Mouse (Mus musculus) embryo, embryonic 11.5 days (tissue): ENCODE data around the gene Gsc2.

Source experiments
- DNase-seq: peaks from one replicate; pipeline ENCODE4 v3.0.0-alpha.2; 2012; ENCODE audit warnings: low read depth, low spot score

Gsc2 gene

DNA sequence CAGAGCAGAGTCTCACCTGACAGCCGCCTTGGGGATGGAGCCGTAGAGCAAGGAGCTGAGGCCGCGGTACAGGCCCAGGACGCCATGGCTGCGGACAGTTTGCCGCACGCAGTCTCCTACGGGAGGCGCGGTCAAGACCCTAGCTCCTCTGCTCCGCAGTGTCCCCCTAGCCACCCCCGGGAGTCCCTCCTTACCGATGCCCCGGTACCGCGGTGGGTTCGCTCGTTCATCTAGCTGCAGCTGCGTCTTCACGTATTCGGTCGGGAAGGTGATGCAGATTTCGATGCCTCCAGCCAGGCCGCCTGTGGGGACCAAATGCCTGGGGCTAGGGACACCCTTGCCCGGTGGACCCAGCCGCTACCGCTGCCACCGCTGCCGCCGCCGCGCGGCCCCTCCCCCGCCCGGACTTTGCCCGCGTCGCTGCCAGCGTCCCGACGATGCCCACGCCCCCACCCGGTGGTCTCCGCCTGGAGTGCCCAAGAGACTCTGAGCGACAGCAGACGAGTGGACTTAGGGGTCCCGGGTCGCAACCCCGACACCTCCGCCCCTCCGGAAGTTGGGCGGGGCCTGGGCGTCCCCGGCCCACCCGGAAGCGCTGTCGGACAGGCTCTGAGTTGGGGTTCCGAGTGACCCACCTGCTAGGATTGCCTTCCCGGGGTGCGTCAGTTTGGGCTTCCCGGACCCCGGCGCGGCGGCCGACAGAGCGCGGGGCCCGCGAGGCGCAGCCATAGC lies 12.7 kb upstream of the Gsc2 start:
- no peak for DNase-seq

DNA sequence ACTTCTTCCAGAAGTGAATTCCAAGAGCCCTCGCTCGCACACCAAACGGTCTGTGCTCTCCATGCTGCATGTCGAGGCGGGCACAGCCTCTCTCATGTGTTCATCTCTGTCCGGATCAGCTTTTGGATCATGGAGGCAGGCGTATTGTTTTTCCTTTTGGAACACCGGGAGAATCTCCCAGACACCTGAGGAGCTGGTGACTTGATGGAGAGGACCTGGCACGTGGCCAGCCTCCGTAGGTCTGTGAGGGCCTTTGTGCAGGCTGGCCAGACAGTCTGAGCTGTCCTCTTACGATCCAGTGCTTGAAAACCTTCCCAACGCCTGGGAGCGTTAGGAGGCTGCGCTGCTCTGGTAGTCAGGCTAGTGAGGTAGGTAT lies 7.3 kb upstream of the Gsc2 start:
- no peak for DNase-seq

DNA sequence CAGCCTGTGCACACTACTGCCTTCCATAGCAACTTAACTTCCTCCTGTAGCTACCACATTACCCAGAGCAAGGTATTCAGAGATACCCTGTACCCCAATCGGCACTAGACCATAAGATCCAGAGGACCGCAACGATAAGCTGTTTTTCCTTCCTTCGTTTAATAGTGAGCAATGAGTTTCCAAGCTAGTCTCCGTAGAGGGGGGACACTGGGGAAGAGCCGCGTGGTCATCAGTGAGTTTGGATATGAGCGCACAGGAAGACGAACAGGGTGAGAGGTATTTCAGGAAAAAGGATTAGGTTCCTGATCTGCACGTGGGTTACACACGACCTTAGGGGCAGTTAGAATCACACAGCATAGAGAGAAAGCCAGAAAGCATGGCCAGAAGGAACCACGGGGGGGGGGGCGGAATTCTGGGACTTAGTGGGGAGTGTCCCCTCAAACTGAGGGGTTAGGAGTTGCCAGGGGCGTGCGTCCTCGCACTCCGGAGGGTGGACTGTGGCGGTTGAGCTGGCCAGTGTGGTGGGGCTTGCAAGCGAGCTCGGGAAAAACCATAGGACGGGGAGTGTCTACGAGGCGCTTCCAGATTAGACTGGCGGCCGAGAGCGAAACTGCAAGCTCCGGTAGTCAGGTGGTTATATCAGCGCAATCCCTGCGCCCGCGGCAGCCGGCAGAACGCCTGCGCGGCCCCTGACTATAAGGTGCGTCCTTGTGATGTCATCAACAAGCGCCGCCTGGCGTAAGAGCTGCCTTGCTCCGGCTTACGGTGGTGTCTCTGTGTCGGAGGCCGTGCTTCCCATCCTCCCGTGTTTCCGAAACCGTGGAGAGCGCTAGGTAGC lies 6.7 kb upstream of the Gsc2 start:
- DNase-seq, result peak; percentile 96

DNA sequence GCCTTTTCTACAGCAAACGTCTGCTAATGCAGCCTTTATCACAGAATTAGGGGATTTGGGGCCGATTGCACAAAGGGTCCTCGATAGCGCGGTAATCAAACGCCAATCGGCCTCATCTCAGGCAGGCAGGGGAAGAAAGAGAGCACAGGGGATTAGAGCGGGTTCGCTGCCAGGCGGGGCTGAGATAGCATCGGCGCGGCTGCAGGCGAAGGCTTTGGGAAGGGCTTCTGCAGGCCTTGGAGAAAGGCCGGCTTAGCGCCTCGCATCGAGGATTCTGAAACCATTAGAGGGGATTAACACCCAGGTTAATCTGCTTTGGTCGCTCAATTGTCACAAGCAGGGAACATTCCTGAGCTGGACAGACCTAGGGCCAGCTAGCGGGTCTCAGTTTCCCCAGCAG lies 5.7 kb upstream of the Gsc2 start:
- no peak for DNase-seq

DNA sequence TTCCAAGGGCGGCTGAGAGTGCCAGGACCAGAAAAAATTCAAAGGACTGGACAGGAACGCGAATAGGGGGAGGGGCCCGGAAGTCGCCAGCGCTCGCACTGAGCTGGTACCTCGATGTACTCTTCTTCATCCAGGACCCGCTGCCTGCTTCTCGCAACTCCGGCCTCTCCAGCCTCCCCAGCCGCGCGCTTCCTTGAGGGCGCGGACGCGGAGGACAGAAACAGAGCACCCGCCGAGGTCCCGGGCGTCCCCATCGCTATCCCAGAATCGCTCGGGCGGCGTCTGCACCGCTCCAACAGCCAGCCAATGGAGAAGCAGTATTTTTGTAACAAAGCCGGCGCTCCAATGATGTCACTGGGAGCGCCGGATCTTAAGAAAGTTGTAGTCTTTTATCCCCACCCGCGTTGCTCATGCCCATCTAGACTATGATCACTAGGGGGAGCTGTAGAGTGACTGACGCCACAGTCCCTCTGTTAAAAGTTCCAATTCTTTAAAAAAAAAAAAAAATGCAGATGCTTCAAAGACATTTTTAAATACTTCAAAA lies 3.7 kb downstream of the Gsc2 start, which contains the start of gene Ess2:
Gene Ess2 (minus strand): TSS at position 297 of the 544 bp plus-strand sequence.
- peak; percentile 92 for DNase-seq

DNA sequence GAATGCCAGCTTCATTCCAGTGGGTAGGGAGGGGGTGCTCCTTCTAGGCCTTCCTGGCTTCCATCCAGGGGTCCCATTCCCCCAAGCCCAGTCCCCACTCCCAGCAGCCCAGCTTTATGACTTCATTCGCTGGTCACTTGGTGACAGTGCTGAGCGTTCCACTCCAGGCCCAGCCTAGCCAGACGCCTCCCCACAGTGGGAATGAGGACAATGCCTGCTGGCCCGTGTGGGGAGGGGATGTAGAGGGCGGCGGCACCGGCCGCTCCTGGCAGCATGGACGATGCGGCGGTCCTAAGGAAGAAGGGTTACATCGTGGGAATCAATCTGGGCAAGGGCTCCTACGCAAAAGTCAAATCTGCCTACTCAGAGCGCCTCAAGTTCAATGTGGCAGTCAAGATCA lies 16.4 kb downstream of the Gsc2 start, which contains the start of the genes Dgcr2 and Tssk2:
Gene Dgcr2 (minus strand): TSS at position 101 of the 400 bp plus-strand sequence.
Gene Tssk2 (plus strand): TSS at position 176 of the 400 bp plus-strand sequence.
- DNase-seq, result no peak

DNA sequence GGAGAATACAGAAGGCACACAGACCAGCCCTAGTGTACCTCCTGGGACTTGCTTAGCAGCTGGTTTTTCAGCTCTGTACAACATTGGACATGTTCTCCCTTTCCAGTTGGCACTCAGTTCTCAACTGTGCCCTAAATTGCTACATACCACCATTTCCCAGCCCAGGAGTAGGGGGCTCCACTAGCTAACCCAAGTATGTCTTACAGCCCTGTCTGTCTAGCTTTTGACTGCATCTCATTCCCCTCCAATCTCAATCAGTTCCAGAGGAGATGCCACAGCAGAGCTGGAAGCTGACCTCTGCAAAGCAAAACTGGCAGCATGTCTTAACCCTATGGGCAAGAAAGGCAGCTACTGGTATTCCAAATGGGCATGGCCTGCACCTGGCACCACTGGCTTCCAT lies 18.8 kb downstream of the Gsc2 start:
- no peak for DNase-seq

DNA sequence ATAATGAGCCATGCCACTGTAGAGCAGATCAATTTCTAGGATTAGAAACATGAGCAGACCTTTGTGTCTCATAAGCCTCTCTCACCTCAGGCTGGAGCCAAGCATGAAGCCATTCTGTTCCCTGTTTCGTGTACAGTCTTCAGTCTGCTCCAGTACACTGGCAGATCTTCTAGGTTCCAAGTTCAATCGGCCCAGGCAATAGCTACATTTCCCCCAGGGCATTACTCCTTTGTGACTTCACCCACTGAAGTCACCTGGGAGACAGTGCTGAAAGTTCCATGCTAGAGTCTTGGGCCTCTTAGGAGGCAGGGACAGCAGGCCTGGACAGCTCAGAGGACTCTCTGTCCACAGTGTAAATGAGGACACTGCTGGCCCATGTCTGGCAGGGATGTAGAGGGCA lies 20.9 kb downstream of the Gsc2 start, which contains the start of gene Tssk1:
Gene Tssk1 (plus strand): TSS at position 301 of the 400 bp plus-strand sequence.
- DNase-seq, result no peak

DNA sequence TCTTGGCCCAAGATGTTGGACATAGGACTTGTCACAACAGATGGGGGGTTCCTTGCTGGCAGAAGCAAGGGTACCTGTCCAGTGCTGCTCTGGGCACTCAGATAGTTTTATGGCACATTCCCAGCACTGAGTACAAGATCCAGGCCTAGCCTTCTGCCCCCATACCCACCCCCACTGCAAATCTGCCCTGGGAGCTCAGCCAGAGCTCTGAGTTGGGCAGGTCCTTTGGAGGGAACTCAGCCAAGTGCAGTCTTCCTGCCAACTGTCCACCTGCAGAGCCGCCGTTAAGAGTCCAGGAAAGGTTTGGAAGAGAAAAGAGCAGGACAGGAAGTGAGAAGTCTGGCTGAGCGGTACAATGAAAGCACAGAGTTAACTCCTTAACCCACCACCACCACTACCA lies 22.3 kb downstream of the Gsc2 start:
- DNase-seq, result no peak

DNA sequence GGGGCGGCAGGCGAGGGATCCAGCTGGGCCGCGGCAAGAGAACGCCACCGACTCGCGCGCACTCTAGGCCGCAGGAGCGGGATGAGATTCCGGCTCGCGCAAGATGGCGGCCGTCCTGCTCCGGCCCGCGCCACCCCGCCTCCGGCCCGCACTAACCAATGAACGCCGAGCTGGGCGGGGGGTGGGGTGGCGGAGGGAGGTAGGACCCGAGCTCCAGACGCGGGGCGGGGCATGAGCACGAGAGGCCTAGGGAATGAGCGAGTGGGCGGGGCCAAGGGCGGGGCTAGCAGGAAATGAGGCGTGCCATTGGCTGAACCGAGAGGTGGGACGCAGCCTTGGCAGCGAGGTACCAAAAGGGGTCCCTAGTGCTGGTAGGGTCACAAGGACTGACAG lies 23.3 kb downstream of the Gsc2 start, which contains the start of gene Gm20518:
Gene Gm20518 (minus strand): TSS at position 105 of the 393 bp plus-strand sequence.
- DNase-seq, result peak; percentile 99

DNA sequence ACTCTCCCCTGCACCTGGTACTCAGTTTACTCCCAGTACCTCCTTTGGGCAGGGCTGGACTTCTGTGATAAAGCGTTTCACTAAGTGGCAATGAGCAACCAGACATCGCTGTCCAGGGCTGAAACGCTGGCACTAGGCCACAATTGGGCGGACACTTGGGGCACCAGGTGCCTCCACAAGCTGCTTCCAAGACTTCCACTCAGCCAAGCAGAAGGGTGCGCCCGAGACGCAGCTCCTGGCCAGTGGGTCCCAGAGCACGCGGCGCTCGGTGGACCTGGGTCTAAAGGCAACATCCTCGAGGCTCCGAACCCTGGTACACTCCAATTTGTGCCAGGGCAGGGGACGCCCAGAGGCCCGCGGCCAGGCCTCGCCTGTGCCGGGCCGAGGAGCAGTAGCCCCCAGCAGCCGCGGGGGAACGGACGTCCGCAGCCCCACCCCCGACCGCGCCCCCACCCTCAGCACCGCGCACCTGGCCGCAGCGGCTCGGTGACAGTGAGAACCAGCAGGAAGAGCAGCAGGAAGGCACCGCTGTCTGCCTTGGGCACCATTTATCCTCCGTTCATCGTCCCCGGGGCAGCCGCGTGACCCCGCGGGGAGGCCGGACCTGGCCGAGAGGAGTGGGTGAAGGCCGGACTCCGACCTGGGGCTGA lies 23.8 kb downstream of the Gsc2 start:
- DNase-seq, result peak; percentile 35

DNA sequence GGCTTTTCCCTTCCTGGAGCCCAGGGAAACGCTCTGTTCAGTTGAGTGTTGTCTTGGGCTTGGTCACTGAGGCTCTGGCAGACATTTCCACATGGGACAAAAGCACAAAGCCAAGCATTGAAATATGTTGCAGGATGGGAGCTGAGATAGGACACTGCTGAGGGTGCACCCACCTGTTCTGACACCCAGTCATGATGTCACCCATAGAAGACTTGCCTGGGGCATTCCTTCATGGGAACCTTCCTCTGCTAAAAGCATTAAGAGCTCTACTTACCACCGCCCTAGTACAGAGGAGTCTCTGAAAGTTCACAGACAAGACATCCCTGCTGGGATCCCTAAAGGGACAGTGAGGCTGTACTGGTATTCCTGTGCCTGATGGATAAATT lies 24.5 kb downstream of the Gsc2 start:
- no peak for DNase-seq

DNA sequence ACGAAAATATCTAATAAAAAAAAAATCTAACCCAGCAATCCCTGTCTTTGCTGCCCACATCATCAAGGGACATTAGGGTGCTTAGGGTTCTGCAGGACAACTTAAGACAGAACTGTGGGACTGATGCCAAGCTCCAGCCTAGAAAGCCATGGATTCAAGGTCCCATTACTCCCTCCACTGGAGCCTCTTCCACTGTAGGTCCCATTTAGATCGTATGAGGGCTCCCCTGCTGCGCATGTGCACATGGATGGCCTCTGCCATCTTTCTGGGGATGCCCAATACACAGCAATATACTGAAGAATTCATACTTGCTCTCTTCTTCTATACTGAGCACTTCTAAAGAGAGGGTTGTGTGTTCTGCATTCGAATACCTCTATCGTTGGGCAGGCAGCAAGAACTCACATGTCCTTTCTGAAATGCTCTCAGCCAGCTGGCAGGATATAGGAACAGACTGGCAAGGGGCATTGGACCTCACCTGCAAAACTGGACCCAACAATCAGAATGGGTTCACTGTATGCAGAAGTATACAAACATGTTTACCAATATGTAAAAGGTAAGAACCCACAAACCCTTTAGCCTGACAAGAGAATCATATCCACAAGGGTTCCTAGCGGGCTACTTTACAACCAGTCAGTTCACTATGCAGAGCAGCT lies 25.0 kb downstream of the Gsc2 start:
- no peak for DNase-seq

DNA sequence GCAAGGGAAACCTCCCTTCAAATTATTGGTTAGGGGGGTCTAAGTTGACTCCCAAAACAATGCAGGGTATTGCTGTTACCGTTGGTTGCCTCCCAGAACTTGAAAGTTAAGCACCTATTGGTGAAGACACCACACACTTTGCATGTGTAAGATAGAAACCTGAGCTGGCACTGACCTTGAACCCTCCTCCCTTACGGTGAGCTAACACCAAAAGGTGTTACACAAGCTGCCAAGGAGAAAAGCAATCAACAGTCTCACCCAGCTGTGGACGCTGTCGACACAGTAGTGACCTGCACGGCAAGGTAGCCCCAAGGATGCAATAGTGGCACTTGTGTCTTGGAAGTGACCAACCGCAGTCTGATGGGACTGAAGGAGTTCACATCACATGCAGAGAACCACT lies 30.7 kb downstream of the Gsc2 start:
- DNase-seq, result no peak

DNA sequence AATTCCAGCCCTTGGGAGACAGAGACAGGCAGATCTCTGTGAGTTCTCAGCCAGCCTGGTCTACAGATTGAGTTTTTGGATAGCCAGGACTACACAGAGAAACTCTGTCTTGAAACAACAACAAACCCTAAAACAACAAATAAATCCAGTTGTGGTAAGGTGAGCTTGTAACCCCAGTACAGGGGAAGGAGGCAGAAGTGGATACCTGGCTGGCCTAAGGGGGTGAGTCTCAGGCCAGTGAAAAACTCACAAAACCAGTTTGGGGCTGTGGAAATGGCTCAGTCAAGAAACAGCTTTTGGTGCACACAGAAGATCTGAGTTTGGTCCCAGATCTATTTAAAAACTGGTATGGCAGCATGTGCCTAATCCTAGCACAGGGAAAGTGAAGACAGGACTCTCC lies 32.7 kb downstream of the Gsc2 start:
- DNase-seq, result no peak

DNA sequence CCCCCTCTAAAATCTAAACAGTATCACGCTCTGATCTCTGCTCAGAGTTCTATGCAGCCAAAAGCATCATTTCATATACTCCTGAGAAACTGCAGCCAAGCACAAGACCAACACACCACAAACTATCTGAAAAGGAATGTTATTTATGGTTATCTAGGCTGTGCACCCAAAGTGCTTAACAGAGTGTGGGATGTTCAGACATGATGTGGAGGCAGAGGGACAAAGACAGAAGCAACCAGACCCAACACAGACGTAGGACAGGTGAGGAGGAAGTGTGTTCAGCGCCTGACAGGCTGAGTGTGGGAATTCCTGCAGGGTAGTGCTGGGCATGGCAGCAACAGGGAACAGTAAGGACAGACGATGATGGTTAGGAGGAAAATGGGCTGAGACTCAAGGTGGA lies 35.3 kb downstream of the Gsc2 start:
- DNase-seq, result no peak

DNA sequence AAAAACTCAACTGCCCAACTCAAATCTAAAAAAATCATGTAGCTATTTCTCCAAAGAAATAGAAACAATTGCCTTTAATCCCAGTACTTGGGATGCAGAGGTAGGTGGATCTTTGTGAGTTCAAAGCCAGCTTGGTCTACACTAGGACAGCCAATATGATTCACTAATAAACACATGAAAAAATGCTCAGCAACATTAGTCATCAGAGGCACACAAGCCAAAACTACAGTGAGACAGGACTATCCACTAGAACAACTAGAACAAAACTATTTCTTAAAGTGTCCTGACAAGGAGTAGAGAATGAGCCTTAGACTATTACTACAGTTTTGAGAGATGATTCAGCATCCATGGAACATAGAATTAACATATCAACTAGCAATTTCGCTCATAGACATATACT lies 38.8 kb downstream of the Gsc2 start:
- DNase-seq, result no peak

DNA sequence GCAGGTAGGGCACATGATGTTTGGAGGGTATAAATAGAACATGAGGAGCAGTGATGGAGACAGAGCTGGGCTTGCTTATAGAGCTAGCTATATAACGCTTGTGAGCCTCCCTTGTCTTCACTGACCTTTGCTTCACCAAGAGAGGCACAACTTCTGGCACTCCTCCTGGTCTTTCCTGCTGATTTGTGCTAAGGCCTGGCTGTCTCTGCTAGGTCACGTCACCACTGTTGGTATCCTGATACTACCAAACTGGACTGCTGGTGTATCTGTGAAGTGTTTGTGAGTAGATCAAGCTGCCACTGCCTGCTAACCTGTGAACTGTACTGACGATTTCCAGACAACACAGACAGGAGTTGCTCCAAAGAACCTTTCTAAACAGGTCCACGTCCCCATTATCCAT lies 39.7 kb downstream of the Gsc2 start:
- DNase-seq, result no peak

DNA sequence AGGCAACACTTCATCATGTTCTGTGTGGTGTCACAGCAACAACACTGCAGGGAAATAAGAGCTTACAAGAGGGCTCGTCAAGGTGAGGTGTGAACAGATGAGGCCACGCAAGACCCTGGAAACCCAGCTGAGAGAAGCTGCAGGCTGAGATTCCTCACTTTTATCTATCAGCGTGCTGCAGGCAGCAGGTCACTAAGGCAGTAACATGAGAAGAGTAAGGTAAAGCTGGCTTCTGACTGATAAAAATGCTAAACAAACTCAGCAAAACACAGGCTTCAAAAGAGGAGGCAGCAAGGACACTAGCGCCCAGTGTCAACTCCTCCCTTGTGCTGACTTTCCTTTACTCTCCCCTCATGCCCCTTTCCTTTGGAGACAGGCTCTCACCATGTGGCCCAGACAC lies 41.9 kb downstream of the Gsc2 start:
- DNase-seq, result no peak

DNA sequence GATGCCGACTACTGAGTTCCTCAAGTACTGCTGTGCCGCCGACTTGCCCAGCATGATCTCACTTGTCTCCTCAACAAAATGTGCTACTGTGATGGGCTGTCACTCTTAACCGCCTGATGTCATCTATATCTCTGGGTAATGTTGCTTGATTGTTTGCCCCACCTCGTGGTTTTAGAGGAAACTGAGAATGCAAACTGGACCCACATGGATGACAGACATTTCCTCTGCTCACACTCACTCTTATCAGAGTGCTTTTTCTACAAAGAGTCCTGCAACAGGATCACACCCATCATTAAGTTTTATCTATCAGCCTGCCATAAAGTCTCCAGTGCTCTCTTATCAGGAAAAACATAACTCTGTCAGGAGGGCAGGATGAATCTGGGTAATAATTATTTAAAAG lies 43.6 kb downstream of the Gsc2 start:
- DNase-seq, result no peak

DNA sequence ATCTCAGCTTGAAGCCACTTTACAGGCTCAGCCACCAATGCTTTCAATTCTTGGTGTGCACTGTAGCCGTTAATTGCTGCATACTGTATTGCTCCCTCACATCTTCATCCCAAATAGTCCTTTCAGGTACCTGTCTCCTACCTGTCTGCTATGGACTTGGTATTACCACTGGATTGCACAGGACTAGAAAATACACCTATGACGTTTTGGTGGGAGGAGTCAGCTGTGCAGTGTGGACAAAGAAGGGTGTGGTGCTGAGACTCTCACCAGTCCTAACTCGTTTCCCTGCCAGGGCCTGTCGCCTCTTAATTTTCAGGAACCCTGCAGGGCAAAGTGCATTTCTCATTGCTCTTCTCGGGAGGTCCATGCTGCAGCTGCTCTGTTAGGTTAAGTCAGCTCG lies 49.1 kb downstream of the Gsc2 start:
- DNase-seq, result no peak
